Mouse (Mus musculus) kidney, postnatal 0 days (tissue): ENCODE results near the gene Olfr325. TPM values are rescaled to one million over a fixed set of nuclear protein-coding genes. Genes with fewer than 3 reads are reported as not detected.

Source experiments
- ATAC-seq: fragments of 200-750 bp; cut with Nextera tagmentation; replicated peaks from 2 replicates; pipeline ENCODE4 v1.8.0; 2017; ENCODE audit warnings: low read depth, moderate number of reproducible peaks, moderate TSS enrichment, moderate library complexity; ENCODE audit not compliant: low FRiP score
- DNase-seq: peaks from one replicate; pipeline ENCODE4 v3.0.0-alpha.2; 2016; ENCODE audit warnings: low spot score
- H3K27ac ChIP-seq: fragments of 300-500 bp; sonication (generic); 2 replicates; pipeline ENCODE4 v1.5.1; 2014; ENCODE audit warnings: mild to moderate bottlenecking
- H3K27me3 ChIP-seq: fragments of 300-500 bp; sonication (generic); 2 replicates; pipeline ENCODE4 v1.6.1; 2014; ENCODE audit warnings: low read length, mixed read lengths; ENCODE audit not compliant: insufficient read depth
- H3K36me3 ChIP-seq: fragments of 300-500 bp; sonication (generic); 2 replicates; pipeline ENCODE4 v1.6.1; 2014; ENCODE audit warnings: low read length, mixed read lengths; ENCODE audit not compliant: insufficient read depth
- H3K4me1 ChIP-seq: fragments of 300-500 bp; sonication (generic); replicated peaks from 2 replicates; pipeline ENCODE4 v1.6.1; 2014; ENCODE audit warnings: antibody characterized with exemption, low read length, mixed read lengths; ENCODE audit not compliant: insufficient read depth
- H3K4me2 ChIP-seq: fragments of 300-500 bp; sonication (generic); 2 replicates; pipeline ENCODE4 v1.6.1; 2014; ENCODE audit warnings: mild to moderate bottlenecking, low read length, moderate library complexity, mixed read lengths
- H3K4me3 ChIP-seq: fragments of 300-500 bp; sonication (generic); replicated peaks from 2 replicates; pipeline ENCODE4 v1.5.1; 2014; ENCODE audit warnings: low read depth, low read length
- H3K9ac ChIP-seq: fragments of 300-500 bp; sonication (generic); 2 replicates; pipeline ENCODE4 v1.6.1; 2014; ENCODE audit warnings: low read depth, low read length
- H3K9me3 ChIP-seq: fragments of 300-500 bp; sonication (generic); replicated peaks from 2 replicates; pipeline ENCODE4 v1.6.1; 2016; ENCODE audit warnings: low read length, inconsistent platforms, mixed read lengths
- CTCF ChIP-seq: IDR thresholded peaks from 2 replicates; pipeline ENCODE4 v1.5.1; 2016; ENCODE audit warnings: antibody characterized with exemption, low read depth, mild to moderate bottlenecking, moderate library complexity
- WGBS: fragments of 180-500 bp; shearing (Covaris S2); extraction: QIAGEN DNeasy Blood & Tissue Kit; methylation state at CpG from one replicate; pipeline ENCODE4 v1.1.7; 2014; 5-methylcytosine and 5-hydroxymethylcytosine counted together
- polyA plus RNA-seq: library from polyadenylated mRNA; unstranded; fragments of >200 nt; fragmentation: Nextera tagmentation; extraction: Ambion mirVana; gene quantifications from 2 replicates; pipeline ENCODE4 v1.2.1, GENCODE M21; 2015

Olfr325 gene
- polyA plus RNA-seq, 1 experiment from 2014 or later = not detected

DNA sequence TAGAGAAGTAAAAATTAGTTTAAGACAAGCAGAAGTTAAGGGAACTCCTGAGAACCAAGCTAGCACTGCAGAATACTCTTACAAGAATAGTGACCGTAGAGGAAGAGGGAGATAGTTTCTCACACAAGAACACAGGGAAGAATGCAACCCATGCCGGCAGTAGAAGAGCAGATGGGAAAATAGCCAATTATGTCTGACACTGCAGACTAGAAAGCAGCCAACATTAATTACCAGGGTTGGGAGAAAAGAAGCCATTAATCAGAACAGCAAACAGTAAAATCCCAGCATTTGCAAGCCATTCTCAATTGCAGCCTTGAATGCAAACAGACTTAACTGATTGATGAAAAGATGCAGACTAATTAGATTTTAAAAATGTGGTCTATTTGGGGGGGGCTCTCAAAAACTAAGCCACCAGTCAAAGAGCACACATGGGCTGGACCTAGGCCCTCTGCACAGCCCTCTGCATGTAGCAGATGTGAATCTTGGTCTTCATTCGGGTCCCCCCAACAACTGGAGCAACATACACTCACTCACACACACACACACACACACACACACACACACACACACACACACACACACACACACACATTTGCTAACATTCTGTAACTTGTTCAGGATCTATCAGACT is 11.2 kb downstream of the Olfr325 start:
- ATAC-seq (no peak), DNase-seq (peak; percentile 63)
- H3K4me3 ChIP-seq = no peak overlapping the region
- no peaks in the 10 kb centered on the region for H3K36me3 ChIP-seq
- H3K4me1 ChIP-seq = no peaks in the 10 kb centered on the region
- H3K9ac ChIP-seq = no peak overlapping the region
- no peak overlapping the region for H3K27ac ChIP-seq
- no peaks in the 10 kb centered on the region for H3K27me3 ChIP-seq
- no peak for TF ChIP-seq CTCF
- H3K4me2 ChIP-seq = no peak overlapping the region
- WGBS = 49% methylated on average over 3 of the region's 3 CpGs
- H3K9me3 ChIP-seq = no peaks in the 10 kb centered on the region

GRCm38 (mm10) chr11:58594814-58595213 is 17.3 kb downstream of the Olfr325 start, which contains the start of gene Olfr324:
Olfr324 (plus strand) TSS chr11:58595114.
- Histone ChIP-seq H3K36me3 (no peaks in the 10 kb centered on the region), H3K4me3 (no peak within 1 kb of the TSS), H3K9ac (no peak within 1 kb of the TSS), H3K27me3 (no peaks in the 10 kb centered on the region), H3K4me1 (no peaks in the 10 kb centered on the region), H3K27ac (no peak within 1 kb of the TSS), H3K4me2 (no peak within 1 kb of the TSS), H3K9me3 (no peaks in the 10 kb centered on the region)
- no peak for TF ChIP-seq CTCF
- DNase-seq (no peak), ATAC-seq (no peak)
- WGBS = 78% methylated on average over 6 of the region's 6 CpGs

DNA sequence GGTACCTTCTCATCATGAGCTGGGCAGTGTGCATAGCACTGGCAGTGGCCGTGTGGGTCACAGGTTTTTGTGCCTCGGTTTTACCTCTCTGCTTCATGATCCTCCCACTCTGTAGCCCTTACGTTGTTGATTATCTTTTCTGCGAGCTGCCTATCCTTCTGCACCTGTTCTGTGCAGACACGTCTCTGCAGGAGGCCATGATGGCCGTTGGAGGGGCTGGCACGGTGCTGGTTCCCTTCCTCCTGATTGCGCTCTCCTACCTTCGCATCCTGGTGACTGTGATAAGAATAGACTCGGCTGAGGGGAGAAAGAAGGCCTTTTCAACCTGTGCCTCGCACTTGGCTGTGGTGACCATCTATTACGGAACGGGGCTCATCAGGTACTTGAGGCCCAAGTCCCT is 20.3 kb downstream of the Olfr325 start:
- Histone ChIP-seq H3K4me3 (no peak overlapping the region), H3K27me3 (no peaks in the 10 kb centered on the region), H3K36me3 (no peaks in the 10 kb centered on the region), H3K9me3 (no peaks in the 10 kb centered on the region), H3K4me1 (no peaks in the 10 kb centered on the region), H3K27ac (no peak overlapping the region), H3K9ac (no peak overlapping the region), H3K4me2 (no peak overlapping the region)
- no peak for ATAC-seq
- TF ChIP-seq CTCF = no peak
- no peak for DNase-seq
- WGBS = 85% methylated on average over 13 of the region's 13 CpGs

DNA sequence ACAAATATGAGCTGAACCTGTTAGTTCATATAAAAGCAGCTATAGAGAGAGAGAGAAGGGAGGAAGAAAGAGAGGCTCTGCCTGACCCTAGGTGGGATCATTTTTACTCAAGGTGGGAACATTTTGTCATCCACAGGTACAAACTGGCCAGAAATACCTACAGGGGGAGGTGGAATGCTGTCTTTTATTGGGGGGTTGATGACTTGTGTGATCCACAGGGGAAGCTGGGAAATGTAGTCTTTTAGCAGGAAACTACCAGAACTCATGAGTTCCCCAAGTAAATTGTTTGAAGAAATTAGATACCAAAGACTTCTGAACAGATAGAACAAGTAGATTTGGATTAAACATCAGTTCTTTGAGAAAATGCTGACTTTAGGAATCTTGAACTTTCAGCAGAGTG is 24.5 kb downstream of the Olfr325 start:
- ATAC-seq (no peak), DNase-seq (no peak)
- Histone ChIP-seq H3K9me3 (no peaks in the 10 kb centered on the region), H3K9ac (no peak overlapping the region), H3K4me3 (no peak overlapping the region), H3K4me1 (no peaks in the 10 kb centered on the region), H3K36me3 (no peaks in the 10 kb centered on the region), H3K27me3 (no peaks in the 10 kb centered on the region), H3K4me2 (no peak overlapping the region), H3K27ac (no peak overlapping the region)
- no peak for TF ChIP-seq CTCF

DNA sequence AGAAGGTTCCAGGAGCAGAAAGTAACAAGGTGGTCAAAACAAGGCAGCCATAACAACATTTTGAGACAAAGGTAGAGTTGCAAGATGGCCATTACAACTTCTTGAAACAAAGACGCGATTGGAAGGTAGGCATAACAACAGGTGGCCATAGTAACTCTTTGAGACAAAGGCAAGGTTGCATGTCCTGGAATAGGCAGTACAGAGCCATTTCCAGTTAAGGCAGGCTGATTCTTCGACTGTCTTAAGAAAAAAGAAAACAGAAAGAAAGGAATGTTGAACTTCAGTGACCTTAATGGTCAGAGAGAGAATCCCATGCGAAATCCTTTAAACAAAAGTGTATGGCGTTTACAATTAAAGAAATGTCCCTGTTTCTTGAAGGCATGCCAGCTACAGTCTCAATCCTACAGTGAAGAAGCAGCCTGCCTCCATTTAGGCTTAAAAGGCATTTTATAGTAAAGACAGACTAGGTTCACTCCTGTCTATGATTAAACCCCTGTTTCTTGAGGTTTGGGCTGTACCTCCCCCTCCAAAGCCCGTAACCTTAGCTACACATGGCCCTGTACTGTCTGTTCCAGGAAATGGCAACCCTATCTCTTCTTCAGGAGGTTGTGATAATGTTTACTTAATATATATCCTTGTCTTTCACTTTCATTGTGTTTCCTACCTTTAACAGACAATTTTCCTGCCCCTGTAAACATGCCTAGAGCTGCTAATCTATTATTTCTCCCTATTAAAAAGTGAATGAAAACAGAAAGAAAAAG is 25.4 kb downstream of the Olfr325 start:
- Histone ChIP-seq H3K27me3 (no peaks in the 10 kb centered on the region), H3K27ac (no peak overlapping the region), H3K4me1 (no peaks in the 10 kb centered on the region), H3K4me2 (no peak overlapping the region), H3K36me3 (no peaks in the 10 kb centered on the region), H3K9me3 (no peaks in the 10 kb centered on the region), H3K9ac (no peak overlapping the region), H3K4me3 (no peak overlapping the region)
- no peak for ATAC-seq
- DNase-seq = no peak
- 69% methylated on average over 6 of the region's 6 CpGs for WGBS
- TF ChIP-seq CTCF = no peak

- WGBS = 21% methylated on average over 2 of the region's 2 CpGs
- no peaks in the 10 kb centered on the region for H3K27me3 ChIP-seq
- H3K36me3 ChIP-seq = no peaks in the 10 kb centered on the region
- H3K27ac ChIP-seq = no peak overlapping the region
- no peaks in the 10 kb centered on the region for H3K4me1 ChIP-seq
- no peak for TF ChIP-seq CTCF
- DNase-seq = no peak
- no peak overlapping the region for H3K4me3 ChIP-seq
- no peak overlapping the region for H3K9ac ChIP-seq
- no peak for ATAC-seq
- H3K4me2 ChIP-seq = no peak overlapping the region
- H3K9me3 ChIP-seq = no peaks in the 10 kb centered on the region
Measured at GRCm38 (mm10) chr11:58604688-58605087, 27.2 kb downstream of the Olfr325 start.
